ENCODE assay signal across 9 mouse cellular contexts in the genomic region with DNA sequence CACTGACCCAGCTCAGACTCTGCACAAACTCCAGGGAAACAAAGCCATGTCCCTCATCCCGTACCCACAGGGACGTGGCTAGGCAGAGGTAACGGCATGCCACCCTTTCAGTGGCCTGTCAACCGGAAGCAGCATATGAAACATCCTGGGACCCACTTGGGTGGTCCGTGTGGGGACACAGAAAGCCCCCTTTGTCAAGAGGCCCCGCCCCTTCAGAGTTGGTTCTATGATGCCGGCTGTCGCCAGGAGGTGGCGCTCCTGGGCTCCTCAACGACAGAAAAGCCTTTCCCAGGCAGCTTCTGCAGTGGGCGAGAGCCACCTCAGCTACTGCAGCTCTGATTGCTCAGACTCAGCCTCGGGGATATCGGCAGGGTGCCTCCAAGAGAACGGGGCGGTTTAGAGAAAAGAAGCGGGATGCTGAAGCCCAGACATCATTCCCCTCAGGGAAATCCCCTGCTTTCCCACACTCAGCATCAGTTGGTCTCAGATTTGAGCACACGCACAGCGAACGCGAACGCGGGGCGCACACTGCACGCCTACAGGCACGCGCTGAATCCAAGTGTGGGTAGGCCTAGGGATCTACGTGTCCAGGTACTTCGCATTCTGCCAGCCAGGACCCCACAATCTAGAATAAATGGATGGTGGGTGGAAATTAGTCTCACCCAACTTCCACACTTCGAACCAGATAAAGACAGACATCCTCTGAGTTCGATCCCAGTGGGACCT. TPM values are rescaled to one million over a fixed set of nuclear protein-coding genes. Genes with fewer than 3 reads are reported as not detected.
A peak's percentile ranks its signal among the peaks of the same experiment; 100 is the strongest.
DNase-seq lines count a peak whose midpoint lies in the region; ATAC-seq and TF ChIP-seq lines count a peak whose summit lies in the region.
"Had no signal": no experiment of that assay in that cellular context is flagged by ENCODE, and none has a peak within 500 bp of the region (broad histone marks: within the 10 kb centered on the region; RNA-seq: fewer than 3 reads in every experiment).

No protein-coding gene starts in this region.

- no peaks in the 10 kb centered on the region for H3K36me3 ChIP-seq in MEL (ENCODE audit: control insufficient read depth in 1 of 2, insufficient read depth in 2 of 2, low read length in 2 of 2)
- H3K36me3 ChIP-seq in hindbrain, embryonic 11.5 days (ENCODE audit: control insufficient read depth, insufficient read depth, low read length) = no peaks in the 10 kb centered on the region

- WGBS in hindbrain, embryonic 11.5 days = 6% methylated on average over 30 of the region's 30 CpGs

- no peaks in the 10 kb centered on the region for H3K79me2 ChIP-seq in MEL (ENCODE audit: control insufficient read depth, insufficient read depth, low read length, poor library complexity)

- peak; percentile 62 for DNase-seq in MEL (ENCODE audit: low read depth, low spot score)
- DNase-seq in cerebellum, adult 9-10 months = peak; percentile 89
- peak; percentile 74 to 86 for DNase-seq in frontal cortex, postnatal 10 days (ENCODE audit: low spot score in 2 of 2)
- peak; percentile 98 for DNase-seq in hindbrain, embryonic 11.5 days (ENCODE audit: low spot score)
- DNase-seq in layer of hippocampus, adult 9-11 months = peak; percentile 76
- peak; percentile 81 for DNase-seq in lung, postnatal 14 days
- peak; percentile 97 for DNase-seq in retina, postnatal 1 day
- DNase-seq in thymus, postnatal 4 days = peak; percentile 91

- H3K9ac ChIP-seq in MEL (ENCODE audit: control insufficient read depth, low read depth, low read length, poor library complexity, severe bottlenecking) = no peak overlapping the region
- 0 out of 2 replicates have a peak overlapping the region, but pooled peaks have one; percentile 31 for H3K9ac ChIP-seq in hindbrain, embryonic 11.5 days (ENCODE audit: low read depth, low read length)

- no peak for TF ChIP-seq EP300 in MEL (IDR thresholded peaks at IDR 0.05; ENCODE audit: low read depth in 1 of 2, low read length in 2 of 2)

- no peaks in the 10 kb centered on the region for H3K9me3 ChIP-seq in MEL (replicated peaks; ENCODE audit: insufficient read depth, low read length)
- no peaks in the 10 kb centered on the region for H3K9me3 ChIP-seq in hindbrain, embryonic 11.5 days (ENCODE audit: control insufficient read depth, low read length)

- TF ChIP-seq CTCF in MEL (IDR thresholded peaks at IDR 0.05 in 2 of 3, conservative IDR thresholded peaks at IDR 0.05 in 1 of 3; ENCODE audit: control insufficient read depth in 1 of 3, insufficient read depth in 1 of 3, low read depth in 2 of 3, low read length in 3 of 3, poor library complexity in 1 of 3, severe bottlenecking in 1 of 3) = peak; percentile 63 to 97 (median 87)

- H3K27me3 ChIP-seq in MEL (ENCODE audit: control insufficient read depth in 1 of 2, insufficient read depth in 2 of 2, low read length in 2 of 2) = no peaks in the 10 kb centered on the region; a peak in 2 of 4 replicates
- H3K27me3 ChIP-seq in hindbrain, embryonic 11.5 days (ENCODE audit: control insufficient read depth, insufficient read depth, low read length) = peaks cover 2% of the 10 kb centered on the region; the same call in 1 of the 2 replicates

- peak; percentile 79 for TF ChIP-seq RAD21 in MEL (IDR thresholded peaks at IDR 0.05; ENCODE audit: low read depth, low read length)

- H3K4me2 ChIP-seq in hindbrain, embryonic 11.5 days (replicated peaks; ENCODE audit: low read depth, low read length) = peak overlapping the region; percentile 41

- no peak overlapping the region for H3K4me3 ChIP-seq in MEL (ENCODE audit: control insufficient read depth in 1 of 2, insufficient read depth in 1 of 2, low read depth in 2 of 2, low read length in 2 of 2)
- H3K4me3 ChIP-seq in hindbrain, embryonic 11.5 days (ENCODE audit: low read depth, low read length) = 0 out of 2 replicates have a peak overlapping the region, but pooled peaks have one; percentile 8

- no peak overlapping the region for H3K27ac ChIP-seq in MEL (ENCODE audit: control insufficient read depth, low read depth, low read length)
- H3K27ac ChIP-seq in hindbrain, embryonic 11.5 days (ENCODE audit: low read depth, low read length) = peak overlapping the region; percentile 40

- peaks cover 2 to 3% of the 10 kb centered on the region in 2 experiments; a peak in 2 of 4 replicates for H3K4me1 ChIP-seq in MEL (ENCODE audit: control insufficient read depth in 1 of 2, insufficient read depth in 2 of 2, low read length in 2 of 2)
- H3K4me1 ChIP-seq in hindbrain, embryonic 11.5 days (replicated peaks; ENCODE audit: control insufficient read depth, insufficient read depth, low read length) = peaks cover 6% of the 10 kb centered on the region; the same call in 1 of the 2 replicates

- peak; percentile 74 for ATAC-seq in hindbrain, embryonic 11.5 days (ENCODE audit: low FRiP score)

- TF ChIP-seq POLR2A in MEL (IDR thresholded peaks at IDR 0.05; ENCODE audit: control insufficient read depth in 1 of 2, insufficient read depth in 1 of 2, low read depth in 1 of 2, low read length in 2 of 2, poor library complexity in 1 of 2) = no peak

TF ChIP-seq in MEL, 35 proteins besides CTCF, POLR2A, EP300 and RAD21:
- TF ChIP-seq ZC3H11A (IDR thresholded peaks at IDR 0.05; ENCODE audit: low read depth, low read length) (peak; percentile 50), NELFE (IDR thresholded peaks at IDR 0.05; ENCODE audit: low read depth, low read length) (no peak), ZNF384 (IDR thresholded peaks at IDR 0.05; ENCODE audit: low read depth, low read length) (no peak), MAFK (IDR thresholded peaks at IDR 0.05; ENCODE audit: borderline replicate concordance, low read depth, low read length) (no peak), ELF1 (IDR thresholded peaks at IDR 0.05; ENCODE audit: low read depth, low read length) (no peak), MYC (IDR thresholded peaks at IDR 0.05; ENCODE audit: low read depth, low read length) (no peak), USF1 (IDR thresholded peaks at IDR 0.05; ENCODE audit: low read depth, low read length) (no peak), MAZ (IDR thresholded peaks at IDR 0.05; ENCODE audit: low read depth, low read length) (peak; percentile 43; the same call in 1 of the 2 replicates), HCFC1 (IDR thresholded peaks at IDR 0.05; ENCODE audit: low read depth, low read length) (no peak), UBTF (IDR thresholded peaks at IDR 0.05; ENCODE audit: borderline replicate concordance, insufficient read depth, low read depth, low read length) (no peak), POLR2AphosphoS5 (IDR thresholded peaks at IDR 0.05; ENCODE audit: borderline replicate concordance, low read depth, low read length) (no peak), SMC3 (IDR thresholded peaks at IDR 0.05; ENCODE audit: low read depth, low read length) (peak; percentile 79), KAT2A (conservative IDR thresholded peaks at IDR 0.05; ENCODE audit: low read depth, low read length) (no peak)
TF ChIP-seq in MEL: peak in this region for 3.

RNA-seq across cellular contexts. Expression of gene Enpp7, which starts 10.7 kb away (rescaled TPM):
- not detected in 2 replicates for total RNA-seq in MEL (2012; rRNA removed)
- not detected for polyA plus RNA-seq in MEL (2012; ENCODE audit: insufficient read depth in 1 of 2, insufficient read length in 2 of 2, low read depth in 1 of 2, low replicate concordance in 2 of 2, missing spikeins in 1 of 2)
- not detected in 2 replicates for polyA plus RNA-seq in hindbrain, embryonic 11.5 days (2014; fragmentation: Nextera tagmentation; extraction: Ambion mirVana)
- polyA plus RNA-seq: liver, embryonic 16.5 days had no signal

RNA-seq across cellular contexts. Expression of gene Cbx2, which starts 24.1 kb away (rescaled TPM):
- 11.8 and 13.1 TPM in 2 replicates for total RNA-seq in MEL (2012; rRNA removed)
- polyA plus RNA-seq in MEL (2012; ENCODE audit: insufficient read depth in 1 of 2, insufficient read length in 2 of 2, low read depth in 1 of 2, low replicate concordance in 2 of 2, missing spikeins in 1 of 2) = 10 to 100 TPM in 1 of 2 experiments, not detected in 1; 13.3 TPM
- 44.4 and 54.5 TPM in 2 replicates for polyA plus RNA-seq in hindbrain, embryonic 11.5 days (2014; fragmentation: Nextera tagmentation; extraction: Ambion mirVana)

RNA-seq across cellular contexts. Expression of gene Cbx8, which starts 42.1 kb away (rescaled TPM):
- 5.3 and 5.7 TPM in 2 replicates for total RNA-seq in MEL (2012; rRNA removed)
- 10 to 100 TPM in 1 of 2 experiments, not detected in 1; 11.3 TPM for polyA plus RNA-seq in MEL (2012; ENCODE audit: insufficient read depth in 1 of 2, insufficient read length in 2 of 2, low read depth in 1 of 2, low replicate concordance in 2 of 2, missing spikeins in 1 of 2)
- polyA plus RNA-seq in hindbrain, embryonic 11.5 days (2014; fragmentation: Nextera tagmentation; extraction: Ambion mirVana) = 9.1 and 9.3 TPM in 2 replicates
